Mouse (Mus musculus) embryonic facial prominence, embryonic 10.5 days (tissue): Measurements from ENCODE around the gene Gm20431. TPM values are rescaled to one million over a fixed set of nuclear protein-coding genes. Genes with fewer than 3 reads are reported as not detected.
"Not testable (repeated sequence)": the region's sequence is repeated elsewhere in the genome, so short reads cannot be mapped to it uniquely, and the experiment has no call there.

Experiments
- DNase-seq: peaks from one replicate; pipeline ENCODE4 v3.0.0-alpha.2; 2017; ENCODE audit warnings: low spot score
- H3K27ac ChIP-seq: fragments of 300-500 bp; sonication (generic); replicated peaks from 2 replicates; pipeline ENCODE4 v1.5.1; 2016; ENCODE audit warnings: mild to moderate bottlenecking
- H3K27me3 ChIP-seq: fragments of 300-500 bp; sonication (generic); replicated peaks from 2 replicates; pipeline ENCODE4 v1.6.1; 2016; ENCODE audit warnings: low read depth, mild to moderate bottlenecking; ENCODE audit not compliant: poor library complexity, severe bottlenecking
- H3K36me3 ChIP-seq: fragments of 300-500 bp; sonication (generic); replicated peaks from 2 replicates; pipeline ENCODE4 v1.6.1; 2016; ENCODE audit warnings: mild to moderate bottlenecking, moderate library complexity
- H3K4me1 ChIP-seq: fragments of 300-500 bp; sonication (generic); 2 replicates; pipeline ENCODE4 v1.6.1; 2016
- H3K4me3 ChIP-seq: fragments of 300-500 bp; sonication (generic); 2 replicates; pipeline ENCODE4 v1.5.1; 2016; ENCODE audit warnings: mild to moderate bottlenecking, moderate library complexity
- H3K9me3 ChIP-seq: fragments of 300-500 bp; sonication (generic); 2 replicates; pipeline ENCODE4 v1.6.1; 2016; ENCODE audit warnings: mild to moderate bottlenecking
- WGBS: fragments of 180-500 bp; shearing (Covaris S2); methylation state at CpG from one replicate; pipeline ENCODE4 v1.1.7; 2016; 5-methylcytosine and 5-hydroxymethylcytosine counted together
- polyA plus RNA-seq: library from polyadenylated mRNA; unstranded; fragments of >200 nt; fragmentation: Nextera tagmentation; extraction: Ambion mirVana; gene quantifications from 2 replicates; pipeline ENCODE4 v1.2.1, GENCODE M21; 2016

Gene Gm20431
- polyA plus RNA-seq, 1 experiment from 2014 or later, result 4.9 TPM

DNA sequence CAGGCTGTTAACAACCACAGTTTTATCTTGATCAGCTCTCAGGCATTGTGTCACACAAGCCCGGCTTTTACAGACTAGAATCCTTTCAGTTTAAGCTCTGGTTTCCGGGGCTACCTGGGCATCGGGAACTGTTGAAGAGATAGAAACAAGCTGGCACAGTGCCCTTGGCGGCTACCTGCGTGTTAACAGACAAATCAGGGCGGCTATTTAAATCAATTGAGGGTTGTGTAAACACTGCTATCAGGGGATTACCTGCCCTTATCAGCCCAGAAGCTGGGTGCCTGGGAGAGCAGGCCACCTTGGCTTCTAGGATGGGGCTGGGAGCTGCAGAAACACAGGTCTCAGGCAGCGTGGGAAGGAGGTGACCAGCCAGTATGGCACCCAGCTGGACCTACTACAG lies 8.6 kb downstream of the Gm20431 start:
- WGBS, result 88% methylated on average over 7 of the region's 7 CpGs
- Histone ChIP-seq H3K27me3 (no peaks in the 10 kb centered on the region), H3K27ac (no peak overlapping the region), H3K9me3 (no peaks in the 10 kb centered on the region), H3K36me3 (peaks cover 88% of the 10 kb centered on the region), H3K4me1 (peaks cover 8% of the 10 kb centered on the region), H3K4me3 (no peak overlapping the region)
- DNase-seq, result no peak

DNA sequence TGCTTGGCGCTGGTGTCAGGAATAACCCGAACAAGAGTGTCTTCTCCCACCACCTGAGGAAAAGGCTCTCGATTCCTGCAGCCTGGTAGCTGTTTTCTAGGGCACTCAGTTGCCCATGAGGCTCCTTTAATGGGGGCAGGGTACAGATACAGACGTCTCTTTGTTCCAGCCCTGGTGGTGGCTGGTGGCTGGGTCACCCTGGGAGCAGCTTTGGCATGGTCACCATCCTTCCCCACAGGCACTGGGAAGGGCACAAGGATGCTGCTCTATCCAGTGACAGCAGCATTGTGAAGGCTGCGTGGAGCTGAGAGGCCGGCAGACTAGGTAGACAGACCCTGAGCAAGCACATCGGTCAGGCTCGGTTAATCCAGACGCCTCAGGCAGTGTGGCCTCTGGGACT lies 9.7 kb downstream of the Gm20431 start:
- Histone ChIP-seq H3K9me3 (no peaks in the 10 kb centered on the region), H3K27me3 (no peaks in the 10 kb centered on the region), H3K4me3 (no peak overlapping the region), H3K36me3 (peaks cover 88% of the 10 kb centered on the region), H3K27ac (no peak overlapping the region), H3K4me1 (peaks cover 1% of the 10 kb centered on the region)
- 76% methylated on average over 9 of the region's 9 CpGs for WGBS
- DNase-seq, result no peak

DNA sequence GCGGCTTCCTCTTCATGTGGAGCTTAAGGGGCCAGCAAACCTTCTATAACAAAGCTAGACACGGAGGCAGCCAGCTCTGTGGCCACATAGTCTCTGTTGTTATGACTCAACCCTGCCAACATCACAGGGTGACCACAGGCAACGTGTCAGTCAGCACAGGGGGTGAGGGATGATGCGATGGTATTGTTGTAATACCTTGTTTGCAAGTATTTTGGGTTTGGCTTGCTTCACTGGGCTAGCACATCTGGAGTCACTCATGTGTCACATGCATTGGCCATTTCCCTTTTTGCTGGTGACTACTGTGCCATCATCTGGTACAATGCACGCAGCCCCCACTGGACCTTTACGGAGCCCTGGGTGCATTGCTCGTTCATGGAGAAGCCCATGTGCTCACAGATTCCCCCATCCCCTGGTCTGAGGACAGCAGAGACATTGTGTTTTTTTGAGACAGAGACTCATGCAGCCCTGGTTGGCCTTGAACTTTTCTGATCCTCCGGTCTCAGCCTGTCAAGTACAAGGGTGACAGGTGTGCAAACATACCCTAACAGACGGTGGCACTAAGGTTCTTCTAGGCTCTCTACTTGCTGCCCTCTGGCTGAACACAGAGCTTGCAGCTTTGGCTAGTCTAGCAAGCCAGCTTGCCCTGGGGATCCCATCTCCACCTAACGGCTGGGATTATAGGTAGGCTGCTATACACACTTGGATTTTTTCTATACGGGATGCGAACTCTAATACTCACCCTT lies 11.8 kb downstream of the Gm20431 start:
- H3K27ac ChIP-seq, result no peak overlapping the region
- no peak overlapping the region for H3K4me3 ChIP-seq
- H3K4me1 ChIP-seq, result no peaks in the 10 kb centered on the region; the same call in 1 of the 2 replicates
- H3K27me3 ChIP-seq, result no peaks in the 10 kb centered on the region
- no peaks in the 10 kb centered on the region for H3K9me3 ChIP-seq
- 90% methylated on average over 12 of the region's 12 CpGs for WGBS
- no peak for DNase-seq
- peaks cover 96% of the 10 kb centered on the region for H3K36me3 ChIP-seq

DNA sequence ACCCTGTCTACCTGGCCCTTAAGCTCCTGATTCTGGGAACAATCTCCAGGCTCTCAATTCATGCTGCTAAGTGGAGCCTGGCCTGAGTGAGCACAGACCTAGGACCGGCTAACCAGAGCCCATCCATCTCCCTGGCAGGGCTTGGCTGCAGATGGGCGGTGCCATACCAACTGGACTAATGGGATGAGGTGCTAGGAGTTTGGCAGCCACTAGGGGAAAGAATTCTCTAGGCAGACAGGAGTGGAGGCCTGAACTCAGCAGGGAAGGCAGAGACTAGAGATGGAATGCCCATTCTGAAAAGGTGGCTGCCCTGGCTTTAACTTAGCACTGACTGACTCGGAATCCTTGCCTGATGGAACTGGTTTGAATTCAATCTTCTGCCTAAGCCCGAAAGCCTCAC lies 14.9 kb downstream of the Gm20431 start:
- Histone ChIP-seq H3K36me3 (peaks cover 88% of the 10 kb centered on the region), H3K4me3 (no peak overlapping the region), H3K27ac (no peak overlapping the region), H3K27me3 (no peaks in the 10 kb centered on the region), H3K4me1 (no peaks in the 10 kb centered on the region), H3K9me3 (no peaks in the 10 kb centered on the region)
- WGBS, result 81% methylated on average over 4 of the region's 4 CpGs
- no peak for DNase-seq

DNA sequence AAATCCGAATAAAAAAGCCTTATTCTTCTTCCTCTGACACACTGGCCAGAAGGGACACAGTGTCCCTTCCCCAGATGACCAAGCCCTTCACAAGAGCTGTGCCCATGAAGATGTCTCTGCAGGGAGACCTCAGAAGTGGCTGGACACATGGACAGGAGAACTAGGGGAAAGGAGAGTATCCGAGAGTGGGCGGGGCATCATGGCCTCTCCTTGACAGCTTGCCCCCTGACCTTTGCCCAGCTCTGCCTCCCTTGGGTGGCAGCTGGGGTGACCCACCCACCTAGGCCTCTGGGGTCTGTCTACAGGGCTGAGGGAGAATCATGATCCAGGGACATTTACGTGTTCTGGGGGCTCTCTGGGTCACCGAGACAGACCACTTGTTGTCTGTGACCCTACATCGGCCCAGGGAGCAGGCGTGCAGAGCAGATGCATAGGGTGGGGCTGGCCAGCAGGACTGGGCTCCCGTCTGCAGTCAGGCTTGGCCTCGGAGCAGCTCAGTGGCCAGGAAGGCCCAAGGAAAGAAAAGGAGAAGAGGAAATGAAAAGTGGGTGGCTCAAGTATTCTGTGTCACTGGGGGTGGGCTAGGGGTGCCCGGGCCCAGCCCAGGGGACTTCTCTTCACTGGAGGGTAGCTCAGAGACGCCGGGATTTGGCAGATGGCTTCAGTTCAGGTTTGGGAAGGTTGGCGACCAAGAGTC lies 17.8 kb downstream of the Gm20431 start:
- H3K27me3 ChIP-seq, DNase-seq, H3K9me3 ChIP-seq, H3K27ac ChIP-seq, H3K4me1 ChIP-seq, H3K4me3 ChIP-seq: not testable (repeated sequence)
- 86% methylated on average over 13 of the region's 13 CpGs for WGBS
- peaks cover 62% of the 10 kb centered on the region for H3K36me3 ChIP-seq

DNA sequence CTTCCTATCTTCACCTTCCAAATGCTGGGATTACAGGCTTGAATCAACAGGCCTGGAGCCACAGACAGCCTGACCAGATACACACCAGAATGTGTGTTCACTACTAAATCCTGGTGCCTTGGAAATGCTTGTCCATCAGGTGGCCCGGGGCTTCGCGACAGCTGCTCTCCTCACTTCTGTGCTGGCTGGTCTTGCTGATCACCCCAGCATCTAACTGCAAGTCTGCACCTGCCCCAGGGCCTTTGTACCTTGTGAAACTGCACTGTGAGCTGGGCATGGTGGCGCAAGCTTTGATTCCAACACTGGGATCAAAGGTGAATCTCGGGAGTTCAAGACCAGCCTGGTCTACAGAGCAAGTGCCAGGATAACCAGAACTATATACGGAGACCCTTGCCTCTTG lies 19.1 kb downstream of the Gm20431 start:
- no peak overlapping the region for H3K4me3 ChIP-seq
- peaks cover 49% of the 10 kb centered on the region for H3K36me3 ChIP-seq
- no peak for DNase-seq
- WGBS, result 88% methylated on average over 6 of the region's 6 CpGs
- no peaks in the 10 kb centered on the region for H3K9me3 ChIP-seq
- no peaks in the 10 kb centered on the region for H3K4me1 ChIP-seq
- no peak overlapping the region for H3K27ac ChIP-seq
- no peaks in the 10 kb centered on the region for H3K27me3 ChIP-seq

DNA sequence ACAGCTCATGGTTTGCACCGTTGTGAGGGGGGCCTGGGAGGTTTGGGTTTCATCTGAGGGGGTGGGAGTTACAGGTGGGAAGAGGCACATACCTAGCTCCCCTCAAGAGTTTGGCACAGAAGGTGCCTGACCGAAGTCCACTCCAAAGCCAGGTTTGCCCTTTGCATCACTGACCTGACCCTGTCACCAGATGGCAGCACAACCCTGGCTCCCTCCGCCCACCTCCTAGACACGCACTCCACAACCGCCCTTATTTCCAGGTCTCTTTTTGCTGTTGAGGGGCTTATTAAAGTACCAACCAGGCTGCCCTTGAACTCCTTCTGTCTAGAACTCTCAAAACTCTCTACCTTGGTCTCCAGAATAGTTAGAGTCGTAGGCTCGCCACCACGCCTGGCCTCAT lies 20.0 kb downstream of the Gm20431 start:
- WGBS, result 50% methylated on average over 8 of the region's 8 CpGs
- Histone ChIP-seq H3K27ac (no peak overlapping the region), H3K9me3 (no peaks in the 10 kb centered on the region), H3K36me3 (peaks cover 41% of the 10 kb centered on the region), H3K4me1 (no peaks in the 10 kb centered on the region), H3K4me3 (no peak overlapping the region), H3K27me3 (no peaks in the 10 kb centered on the region)
- DNase-seq, result peak; percentile 33

DNA sequence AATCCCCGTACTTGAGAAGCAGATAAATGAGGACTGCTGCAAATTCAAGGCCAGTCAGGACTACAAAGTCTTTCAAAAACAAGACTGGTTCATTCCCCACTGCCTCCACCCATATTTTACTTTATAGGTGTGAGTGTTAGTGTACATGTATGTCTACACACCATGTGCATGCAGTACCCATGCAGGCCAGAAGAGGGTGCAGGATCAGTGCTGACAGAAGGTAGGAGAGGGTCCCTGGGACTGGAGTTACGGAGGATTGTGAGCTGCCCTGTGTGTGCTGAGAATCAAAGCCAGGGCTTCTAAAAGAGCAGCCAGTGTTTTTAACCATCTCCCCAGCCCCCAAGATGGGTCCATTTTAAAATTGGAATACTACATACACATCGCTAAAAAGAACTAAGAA lies 21.0 kb downstream of the Gm20431 start:
- peak; percentile 44 for DNase-seq
- 83% methylated on average over 3 of the region's 3 CpGs for WGBS

DNA sequence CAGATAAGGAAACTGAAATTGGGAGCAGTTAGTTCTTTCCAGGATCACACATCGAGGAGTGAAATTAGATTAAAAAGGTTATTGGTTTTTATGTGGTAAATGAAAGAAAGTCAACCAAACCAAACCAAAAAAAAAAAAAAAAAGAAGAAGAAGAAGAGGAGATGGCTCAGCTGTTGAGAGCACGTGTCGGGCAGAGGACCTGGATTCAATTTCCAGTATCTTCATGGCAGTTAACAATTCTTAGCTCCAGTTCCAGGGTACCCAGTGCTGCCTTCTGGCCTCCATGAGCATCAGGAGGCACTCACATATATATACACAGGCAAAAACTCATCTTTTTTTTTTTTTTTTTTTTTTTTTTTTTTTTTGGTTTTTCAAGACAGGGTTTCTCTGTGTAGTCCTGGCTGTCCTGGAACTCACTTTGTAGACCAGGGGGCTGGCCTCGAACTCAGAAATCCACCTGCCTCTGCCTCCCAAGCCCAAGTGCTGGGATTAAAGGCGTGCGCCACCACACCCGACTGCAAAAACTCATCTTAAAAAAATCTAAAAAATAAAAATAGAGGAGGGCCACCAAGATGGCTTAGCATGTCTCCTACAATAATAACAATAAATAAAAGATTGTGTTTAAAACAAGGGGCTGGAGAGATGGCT lies 26.3 kb downstream of the Gm20431 start:
- H3K27me3 ChIP-seq, result no peaks in the 10 kb centered on the region
- peak overlapping the region; percentile 49 for H3K4me3 ChIP-seq
- H3K9me3 ChIP-seq, result no peaks in the 10 kb centered on the region
- no peak overlapping the region for H3K27ac ChIP-seq
- no peaks in the 10 kb centered on the region for H3K36me3 ChIP-seq
- 78% methylated on average over 7 of the region's 7 CpGs for WGBS
- DNase-seq, result no peak
- H3K4me1 ChIP-seq, result peaks cover 40% of the 10 kb centered on the region

More for the DNA sequence above, 21.0 kb downstream of the Gm20431 start:
- no peak overlapping the region for H3K27ac ChIP-seq
- no peaks in the 10 kb centered on the region for H3K9me3 ChIP-seq
- H3K4me3 ChIP-seq, result no peak overlapping the region
- no peaks in the 10 kb centered on the region for H3K27me3 ChIP-seq
- no peaks in the 10 kb centered on the region for H3K4me1 ChIP-seq
- peaks cover 30% of the 10 kb centered on the region for H3K36me3 ChIP-seq

DNA sequence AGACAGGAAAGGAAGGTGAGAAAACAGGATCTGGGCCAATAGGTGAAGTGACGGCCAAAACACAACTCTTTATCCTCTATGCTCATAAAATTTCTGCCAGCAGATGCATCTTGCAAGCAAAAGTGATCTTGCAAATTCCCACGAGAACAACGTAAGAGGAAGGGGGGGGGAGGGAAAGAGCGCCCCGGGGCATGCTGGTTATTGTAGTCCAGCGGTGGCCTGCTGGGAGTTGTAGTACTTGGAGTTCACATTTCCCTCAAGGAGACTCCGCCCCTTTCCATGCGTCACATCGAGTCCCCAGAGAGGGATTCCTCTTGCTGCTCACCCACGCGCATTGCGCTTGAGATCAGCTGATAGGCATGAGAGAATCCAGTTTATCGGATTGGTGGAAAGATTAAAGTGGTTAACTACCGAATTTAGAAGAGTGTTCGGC lies 26.9 kb downstream of the Gm20431 start:
- peak overlapping the region; percentile 49 for H3K4me3 ChIP-seq
- 1% methylated on average over 15 of the region's 15 CpGs for WGBS

DNA sequence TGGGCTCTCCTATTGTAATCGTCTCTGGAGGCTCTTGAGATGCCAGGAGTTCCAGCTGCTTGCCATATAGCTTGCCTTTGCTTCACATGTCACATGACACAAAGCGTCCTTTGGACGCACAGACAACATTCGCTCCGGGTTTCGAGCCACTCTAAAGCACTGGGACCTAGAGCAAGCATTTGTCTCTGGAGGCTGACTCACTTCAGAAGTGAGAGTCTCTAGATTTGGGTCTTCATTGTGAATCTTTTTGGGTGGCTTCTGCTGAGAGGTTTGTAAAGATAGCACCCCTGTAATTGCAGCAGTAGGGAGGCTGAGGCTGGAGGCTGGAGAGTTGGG lies 27.8 kb downstream of the Gm20431 start:
- Histone ChIP-seq H3K4me3 (peak overlapping the region; percentile 49; the same call in 1 of the 2 replicates), H3K27me3 (no peaks in the 10 kb centered on the region), H3K9me3 (no peaks in the 10 kb centered on the region), H3K36me3 (peaks cover 12% of the 10 kb centered on the region), H3K27ac (peak overlapping the region; percentile 79), H3K4me1 (peaks cover 55% of the 10 kb centered on the region)
- 91% methylated on average over 6 of the region's 6 CpGs for WGBS
- no peak for DNase-seq

More for the DNA sequence above, 26.9 kb downstream of the Gm20431 start:
- Histone ChIP-seq H3K9me3 (no peaks in the 10 kb centered on the region), H3K36me3 (peaks cover 4% of the 10 kb centered on the region), H3K27me3 (no peaks in the 10 kb centered on the region), H3K27ac (peak overlapping the region; percentile 79), H3K4me1 (peaks cover 46% of the 10 kb centered on the region)
- DNase-seq, result peak; percentile 98

DNA sequence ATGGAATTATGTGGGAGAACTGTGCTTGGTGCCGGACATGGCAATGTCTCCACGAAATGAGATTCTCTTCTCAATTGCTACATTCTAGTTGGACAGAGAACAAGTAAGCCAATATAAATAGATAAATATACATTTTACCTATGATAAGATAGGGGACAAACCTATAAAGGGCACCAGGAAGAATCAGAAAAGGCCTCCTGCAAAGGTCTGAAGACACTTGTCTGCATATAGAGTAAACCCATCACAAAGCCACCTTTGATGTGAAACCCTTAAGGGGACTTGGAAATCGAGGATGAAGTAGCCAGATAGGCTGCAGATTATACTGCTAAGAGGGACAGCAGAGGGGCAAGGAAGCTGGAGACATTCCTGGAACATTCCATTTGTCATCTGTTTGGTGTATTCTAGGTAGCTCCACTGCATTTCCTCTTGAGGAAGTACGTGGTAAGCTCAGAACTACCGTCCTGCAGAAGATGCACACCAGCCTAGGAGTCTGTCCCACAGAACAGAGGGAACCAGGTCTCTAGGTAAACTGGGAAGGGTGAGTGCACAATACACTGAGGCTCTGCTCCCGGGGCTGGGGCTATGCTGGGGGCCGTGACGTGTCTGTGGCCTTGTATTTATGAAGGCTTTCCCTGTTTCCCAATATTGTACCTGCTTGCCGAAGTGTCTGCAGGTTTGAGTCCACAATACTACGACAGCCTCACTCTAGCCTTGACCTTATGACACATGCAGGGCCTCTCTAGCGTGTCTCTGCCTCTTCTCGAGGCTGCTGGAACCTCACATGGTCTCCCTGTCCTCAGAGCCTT lies 28.4 kb downstream of the Gm20431 start:
- Histone ChIP-seq H3K36me3 (peaks cover 18% of the 10 kb centered on the region), H3K4me3 (peak overlapping the region; percentile 99), H3K9me3 (no peaks in the 10 kb centered on the region), H3K27ac (peak overlapping the region; percentile 98), H3K27me3 (no peaks in the 10 kb centered on the region), H3K4me1 (peaks cover 55% of the 10 kb centered on the region)
- no peak for DNase-seq
- WGBS, result 81% methylated on average over 12 of the region's 12 CpGs
